Mouse (Mus musculus) embryonic facial prominence, embryonic 10.5 days (tissue): Measurements from ENCODE around the gene Vkorc1. TPM values are rescaled to one million over a fixed set of nuclear protein-coding genes. Genes with fewer than 3 reads are reported as not detected.
"Not testable (repeated sequence)": the region's sequence is repeated elsewhere in the genome, so short reads cannot be mapped to it uniquely, and the experiment has no call there.

ENCODE experiments used
- DNase-seq: peaks from one replicate; pipeline ENCODE4 v3.0.0-alpha.2; 2017; ENCODE audit warnings: low spot score
- H3K27ac ChIP-seq: fragments of 300-500 bp; sonication (generic); replicated peaks from 2 replicates; pipeline ENCODE4 v1.5.1; 2016; ENCODE audit warnings: mild to moderate bottlenecking
- H3K27me3 ChIP-seq: fragments of 300-500 bp; sonication (generic); replicated peaks from 2 replicates; pipeline ENCODE4 v1.6.1; 2016; ENCODE audit warnings: low read depth, mild to moderate bottlenecking; ENCODE audit not compliant: poor library complexity, severe bottlenecking
- H3K36me3 ChIP-seq: fragments of 300-500 bp; sonication (generic); replicated peaks from 2 replicates; pipeline ENCODE4 v1.6.1; 2016; ENCODE audit warnings: mild to moderate bottlenecking, moderate library complexity
- H3K4me1 ChIP-seq: fragments of 300-500 bp; sonication (generic); 2 replicates; pipeline ENCODE4 v1.6.1; 2016
- H3K4me3 ChIP-seq: fragments of 300-500 bp; sonication (generic); 2 replicates; pipeline ENCODE4 v1.5.1; 2016; ENCODE audit warnings: mild to moderate bottlenecking, moderate library complexity
- H3K9me3 ChIP-seq: fragments of 300-500 bp; sonication (generic); 2 replicates; pipeline ENCODE4 v1.6.1; 2016; ENCODE audit warnings: mild to moderate bottlenecking
- WGBS: fragments of 180-500 bp; shearing (Covaris S2); methylation state at CpG from one replicate; pipeline ENCODE4 v1.1.7; 2016; 5-methylcytosine and 5-hydroxymethylcytosine counted together
- polyA plus RNA-seq: library from polyadenylated mRNA; unstranded; fragments of >200 nt; fragmentation: Nextera tagmentation; extraction: Ambion mirVana; gene quantifications from 2 replicates; pipeline ENCODE4 v1.2.1, GENCODE M21; 2016

Gene Vkorc1
- polyA plus RNA-seq, 1 experiment from 2014 or later, result 59.1 TPM

GRCm38 (mm10) chr7:127912190-127912871 is 16.9 kb upstream of the Vkorc1 start, which contains the start of gene Kat8:
Gene Kat8, plus strand, starts transcription at chr7:127912516.
- DNase-seq, result peak; percentile 93
- peaks cover 13% of the 10 kb centered on the region for H3K4me1 ChIP-seq
- no peaks in the 10 kb centered on the region for H3K9me3 ChIP-seq
- 1% methylated on average over 40 of the region's 40 CpGs for WGBS
- H3K4me3 ChIP-seq, result peak within 1 kb of the TSS; percentile 80
- no peaks in the 10 kb centered on the region for H3K27me3 ChIP-seq
- H3K27ac ChIP-seq, result peak within 1 kb of the TSS; percentile 92
- peaks cover 57% of the 10 kb centered on the region for H3K36me3 ChIP-seq

DNA sequence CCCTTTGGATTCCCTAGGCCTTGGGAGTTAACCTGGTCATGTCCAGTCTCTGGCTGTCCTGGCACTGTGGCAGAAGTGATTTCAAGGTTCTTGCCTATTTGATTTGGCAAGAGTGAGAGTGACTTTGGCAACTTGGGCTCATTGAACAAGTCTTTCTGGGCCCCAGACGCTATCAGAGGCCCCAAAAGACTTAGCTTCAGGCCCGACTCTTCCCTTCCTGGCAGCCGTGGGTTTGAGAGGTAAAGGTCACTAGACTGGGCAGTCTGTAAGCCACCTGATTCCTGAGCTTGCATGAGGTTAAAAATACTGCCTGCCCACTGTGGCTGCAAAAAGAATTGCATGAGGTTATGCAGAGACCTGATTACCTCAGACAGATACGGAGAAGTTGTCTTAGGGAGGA is 13.2 kb upstream of the Vkorc1 start:
- Histone ChIP-seq H3K4me3 (no peak overlapping the region), H3K36me3 (peaks cover 55% of the 10 kb centered on the region), H3K4me1 (peaks cover 26% of the 10 kb centered on the region), H3K9me3 (no peaks in the 10 kb centered on the region), H3K27me3 (no peaks in the 10 kb centered on the region), H3K27ac (no peak overlapping the region)
- 89% methylated on average over 4 of the region's 4 CpGs for WGBS
- DNase-seq, result no peak

DNA sequence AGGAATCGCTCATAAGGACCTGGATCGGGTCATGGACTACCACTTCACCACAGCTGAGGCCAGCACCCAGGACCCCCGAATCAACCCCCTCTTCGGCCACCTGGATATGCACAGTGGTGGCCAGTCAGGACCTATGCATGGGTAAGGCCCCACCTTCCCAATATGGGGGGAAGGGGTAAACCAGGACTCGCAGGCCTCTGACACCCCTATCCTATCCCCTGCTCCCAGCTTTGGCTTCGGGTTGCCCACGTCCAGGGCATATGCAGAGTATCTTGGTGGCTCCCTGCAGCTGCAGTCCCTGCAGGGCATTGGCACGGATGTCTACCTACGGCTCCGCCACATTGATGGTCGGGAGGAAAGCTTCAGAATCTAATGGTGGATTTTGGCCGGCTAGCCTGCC is 12.5 kb upstream of the Vkorc1 start:
- DNase-seq, result no peak
- no peak overlapping the region for H3K27ac ChIP-seq
- peaks cover 55% of the 10 kb centered on the region for H3K36me3 ChIP-seq
- no peaks in the 10 kb centered on the region for H3K27me3 ChIP-seq
- H3K9me3 ChIP-seq, result no peaks in the 10 kb centered on the region
- H3K4me3 ChIP-seq, result no peak overlapping the region
- WGBS, result 93% methylated on average over 12 of the region's 12 CpGs
- peaks cover 20% of the 10 kb centered on the region for H3K4me1 ChIP-seq

GRCm38 (mm10) chr7:127903971-127904796 is 8.8 kb upstream of the Vkorc1 start, which contains the start of gene Bckdk:
Gene Bckdk, plus strand, starts transcription at chr7:127904082.
- Histone ChIP-seq H3K27me3 (no peaks in the 10 kb centered on the region), H3K4me1 (peaks cover 16% of the 10 kb centered on the region), H3K9me3 (no peaks in the 10 kb centered on the region), H3K36me3 (peaks cover 43% of the 10 kb centered on the region), H3K4me3 (peak within 1 kb of the TSS; percentile 71), H3K27ac (peak within 1 kb of the TSS; percentile 95)
- peak; percentile 88 for DNase-seq
- WGBS, result 8% methylated on average over 38 of the region's 38 CpGs

GRCm38 (mm10) chr7:127901772-127902171 is 6.4 kb upstream of the Vkorc1 start:
- H3K4me3 ChIP-seq, result no peak overlapping the region
- H3K27ac ChIP-seq, result no peak overlapping the region
- WGBS, result 73% methylated on average over 2 of the region's 2 CpGs
- peaks cover 19% of the 10 kb centered on the region for H3K36me3 ChIP-seq
- H3K9me3 ChIP-seq, result no peaks in the 10 kb centered on the region
- H3K4me1 ChIP-seq, result peaks cover 16% of the 10 kb centered on the region
- no peaks in the 10 kb centered on the region for H3K27me3 ChIP-seq
- DNase-seq, result no peak

DNA sequence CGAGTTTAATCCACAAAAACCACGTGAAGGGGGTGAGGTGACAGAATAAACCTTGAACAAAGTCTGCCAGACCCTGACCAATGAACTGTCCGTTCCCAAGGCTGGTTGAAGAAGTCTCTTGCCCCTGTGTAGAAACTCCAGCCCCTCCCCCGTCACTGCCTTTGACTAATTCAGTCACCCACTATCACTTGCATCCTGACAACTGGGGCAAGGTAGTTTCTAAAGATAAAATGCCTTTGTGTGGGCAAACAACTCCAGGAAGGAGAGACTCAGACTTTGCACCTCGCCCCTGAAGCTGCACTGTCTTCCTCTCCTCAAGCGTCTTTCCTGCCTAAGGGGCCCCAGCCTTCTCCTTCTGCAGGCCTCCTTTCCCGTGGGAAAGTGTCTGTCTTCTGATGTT is 4.6 kb upstream of the Vkorc1 start:
- DNase-seq, result no peak

GRCm38 (mm10) chr7:127898179-127898956 is 3.0 kb upstream of the Vkorc1 start:
- Histone ChIP-seq H3K9me3 (no peaks in the 10 kb centered on the region), H3K36me3 (peaks cover 5% of the 10 kb centered on the region), H3K4me3 (no peak overlapping the region), H3K27me3 (no peaks in the 10 kb centered on the region), H3K4me1 (peaks cover 16% of the 10 kb centered on the region), H3K27ac (no peak overlapping the region)
- 35% methylated on average over 10 of the region's 10 CpGs for WGBS
- DNase-seq, result no peak

More for the DNA sequence above, 4.6 kb upstream of the Vkorc1 start:
- Histone ChIP-seq H3K9me3 (no peaks in the 10 kb centered on the region), H3K27me3 (no peaks in the 10 kb centered on the region), H3K4me1 (peaks cover 16% of the 10 kb centered on the region), H3K4me3 (no peak overlapping the region), H3K36me3 (peaks cover 1% of the 10 kb centered on the region), H3K27ac (no peak overlapping the region)
- WGBS, result 52% methylated on average over 7 of the region's 7 CpGs

- H3K4me3 ChIP-seq, result no peak overlapping the region
- WGBS, result 90% methylated on average over 7 of the region's 7 CpGs
Observed at GRCm38 (mm10) chr7:127897542-127897941, 2.1 kb upstream of the Vkorc1 start.

DNA sequence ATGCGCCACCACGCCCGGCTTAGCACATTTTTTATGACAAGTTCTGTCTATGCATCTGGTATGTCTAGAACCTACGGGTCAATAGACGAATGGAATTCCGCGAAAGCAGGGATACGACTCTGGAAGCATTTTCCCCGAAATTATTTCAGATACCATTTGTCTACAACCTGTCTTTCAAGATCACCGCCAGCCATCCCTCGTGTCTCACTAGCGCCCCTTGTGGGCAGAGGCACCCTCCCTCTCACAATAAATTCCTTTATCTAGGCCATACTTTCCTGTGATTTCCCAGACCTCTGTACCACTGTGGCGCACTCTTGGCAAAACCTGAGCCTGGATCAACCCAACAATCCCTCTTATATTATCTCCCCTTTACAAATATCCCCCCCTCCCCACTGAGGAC is 967 bp upstream of the Vkorc1 start:
- H3K4me3 ChIP-seq, result no peak overlapping the region
- H3K9me3 ChIP-seq, result no peaks in the 10 kb centered on the region
- H3K36me3 ChIP-seq, result peaks cover 23% of the 10 kb centered on the region
- peaks cover 16% of the 10 kb centered on the region for H3K4me1 ChIP-seq
- peak; percentile 61 for DNase-seq
- no peak overlapping the region; the same call in 1 of the 2 replicates for H3K27ac ChIP-seq
- H3K27me3 ChIP-seq, result no peaks in the 10 kb centered on the region
- WGBS, result 59% methylated on average over 13 of the region's 13 CpGs

More at GRCm38 (mm10) chr7:127897542-127897941, 2.1 kb upstream of the Vkorc1 start:
- Histone ChIP-seq H3K27me3 (no peaks in the 10 kb centered on the region), H3K27ac (no peak overlapping the region), H3K4me1 (peaks cover 16% of the 10 kb centered on the region), H3K36me3 (peaks cover 13% of the 10 kb centered on the region), H3K9me3 (no peaks in the 10 kb centered on the region)
- DNase-seq, result no peak

DNA sequence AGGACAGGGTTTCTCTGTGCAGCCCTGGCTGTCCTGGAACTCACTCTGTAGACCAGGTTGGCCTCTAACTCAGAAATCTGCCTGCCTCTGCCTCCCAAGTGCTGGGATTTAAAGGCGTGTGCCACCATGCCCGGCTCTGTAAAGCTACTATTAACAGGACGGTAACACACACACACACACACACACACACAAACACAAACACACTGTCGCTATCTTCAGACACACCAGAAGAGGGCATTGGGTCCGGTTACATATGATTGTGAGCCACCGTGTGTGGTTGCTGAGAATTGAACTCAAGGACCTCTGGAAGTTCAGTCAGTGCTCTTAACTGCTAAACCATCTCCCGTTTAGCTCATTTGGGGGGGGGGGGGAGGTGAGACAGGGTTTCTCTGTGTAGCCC is 474 bp upstream of the Vkorc1 start:
- peak overlapping the region; percentile 64 for H3K4me3 ChIP-seq
- peaks cover 16% of the 10 kb centered on the region for H3K4me1 ChIP-seq
- H3K9me3 ChIP-seq, DNase-seq, H3K27me3 ChIP-seq: not testable (repeated sequence)
- peak overlapping the region; percentile 57; the same call in 1 of the 2 replicates for H3K27ac ChIP-seq
- peaks cover 28% of the 10 kb centered on the region for H3K36me3 ChIP-seq
- WGBS, result 68% methylated on average over 7 of the region's 7 CpGs

DNA sequence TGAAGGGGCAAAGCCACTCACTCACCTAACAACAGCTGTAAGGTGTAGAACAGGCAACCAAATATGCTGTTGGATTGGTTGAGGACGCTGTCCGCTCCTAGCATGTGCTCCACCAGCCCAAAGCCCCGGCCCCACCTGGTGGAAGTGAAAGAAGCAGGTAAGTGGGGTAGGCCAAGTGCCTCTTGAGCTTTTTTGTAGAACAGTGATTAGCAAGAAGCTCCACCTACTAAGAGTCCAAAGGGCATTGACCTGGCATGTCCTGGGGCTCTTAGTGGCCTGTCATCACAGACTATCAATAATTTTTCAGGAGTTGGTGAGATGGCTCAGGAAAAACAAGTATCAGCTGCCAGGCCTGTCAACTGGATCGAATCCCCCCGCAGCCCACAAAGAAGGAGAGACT is 937 bp downstream of the Vkorc1 start:
- WGBS, result 78% methylated on average over 5 of the region's 5 CpGs

GRCm38 (mm10) chr7:127890798-127891197 is 4.6 kb downstream of the Vkorc1 start, which contains the start of gene Prss53:
Gene Prss53, minus strand, starts transcription at chr7:127890970.
- no peak within 1 kb of the TSS for H3K27ac ChIP-seq
- H3K4me3 ChIP-seq, result no peak within 1 kb of the TSS
- no peak for DNase-seq
- peaks cover 79% of the 10 kb centered on the region for H3K36me3 ChIP-seq
- H3K4me1 ChIP-seq, result peaks cover 13% of the 10 kb centered on the region
- no peaks in the 10 kb centered on the region for H3K27me3 ChIP-seq
- H3K9me3 ChIP-seq, result no peaks in the 10 kb centered on the region
- 38% methylated on average over 4 of the region's 4 CpGs for WGBS

More for the DNA sequence above, 937 bp downstream of the Vkorc1 start:
- Histone ChIP-seq H3K9me3 (no peaks in the 10 kb centered on the region), H3K4me1 (peaks cover 15% of the 10 kb centered on the region), H3K27me3 (no peaks in the 10 kb centered on the region), H3K4me3 (peak overlapping the region; percentile 64), H3K36me3 (peaks cover 42% of the 10 kb centered on the region), H3K27ac (no peak overlapping the region)
- no peak for DNase-seq
